Mouse (Mus musculus) forebrain, embryonic 14.5 days (tissue): ENCODE results near the gene Pdcd4. TPM values are rescaled to one million over a fixed set of nuclear protein-coding genes. Genes with fewer than 3 reads are reported as not detected.
A peak's percentile ranks its signal among the peaks of the same experiment; 100 is the strongest.

Experiments
- ATAC-seq: fragments of 200-750 bp; cut with Nextera tagmentation; 2 replicates; pipeline ENCODE4 v1.8.0; 2017; ENCODE audit warnings: mild to moderate bottlenecking, moderate library complexity
- DNase-seq: peaks from one replicate; pipeline ENCODE4 v3.0.0-alpha.2; 2015; ENCODE audit warnings: low spot score
- H3K27ac ChIP-seq: fragments of 300-500 bp; sonication (generic); 2 replicates; pipeline ENCODE4 v1.5.1; 2014; ENCODE audit warnings: low read depth, mild to moderate bottlenecking, control low read depth, low read length, moderate library complexity
- H3K27me3 ChIP-seq: fragments of 300-500 bp; sonication (generic); replicated peaks from 2 replicates; pipeline ENCODE4 v1.6.1; 2014; ENCODE audit warnings: low read length, control low read depth, mixed read lengths; ENCODE audit not compliant: control insufficient read depth, insufficient read depth
- H3K36me3 ChIP-seq: fragments of 300-500 bp; sonication (generic); 2 replicates; pipeline ENCODE4 v1.6.1; 2014; ENCODE audit warnings: low read length, control low read depth; ENCODE audit not compliant: control insufficient read depth, insufficient read depth
- H3K4me1 ChIP-seq: fragments of 300-500 bp; sonication (generic); 2 replicates; pipeline ENCODE4 v1.6.1; 2014; ENCODE audit warnings: antibody characterized with exemption, low read length, control low read depth; ENCODE audit not compliant: control insufficient read depth, insufficient read depth
- H3K4me2 ChIP-seq: fragments of 300-500 bp; sonication (generic); 2 replicates; pipeline ENCODE4 v1.6.1; 2014; ENCODE audit warnings: mild to moderate bottlenecking, control low read depth, low read length
- H3K4me3 ChIP-seq: fragments of 300-500 bp; sonication (generic); 2 replicates; pipeline ENCODE4 v1.5.1; 2014; ENCODE audit warnings: low read depth, low read length, control low read depth
- H3K9ac ChIP-seq: fragments of 300-500 bp; sonication (generic); 2 replicates; pipeline ENCODE4 v1.6.1; 2014; ENCODE audit warnings: mild to moderate bottlenecking, low read length, control low read depth, moderate library complexity
- H3K9me3 ChIP-seq: fragments of 300-500 bp; sonication (generic); replicated peaks from 2 replicates; pipeline ENCODE4 v1.6.1; 2016; ENCODE audit warnings: low read length, control low read depth, mixed read lengths; ENCODE audit not compliant: control insufficient read depth
- WGBS: fragments of 180-500 bp; shearing (Covaris S2); extraction: QIAGEN DNeasy Blood & Tissue Kit; methylation state at CpG from one replicate; pipeline ENCODE4 v1.1.7; 2014; 5-methylcytosine and 5-hydroxymethylcytosine counted together
- polyA plus RNA-seq: library from polyadenylated mRNA; unstranded; fragments of >200 nt; fragmentation: Nextera tagmentation; extraction: Ambion mirVana; gene quantifications from 2 replicates; pipeline ENCODE4 v1.2.1, GENCODE M21; 2014

Gene Pdcd4
- polyA plus RNA-seq, 1 experiment from 2014 or later, result 62.1 TPM

GRCm38 (mm10) chr19:53855781-53856180, 36.2 kb upstream of the Pdcd4 start:
- Histone ChIP-seq H3K36me3 (no peaks in the 10 kb centered on the region), H3K4me1 (peaks cover 58% of the 10 kb centered on the region), H3K9me3 (no peaks in the 10 kb centered on the region), H3K9ac (0 out of 2 replicates have a peak overlapping the region, but pooled peaks have one; percentile 14), H3K4me2 (peak overlapping the region; percentile 10; the same call in 1 of the 2 replicates), H3K27ac (peak overlapping the region; percentile 49; the same call in 1 of the 2 replicates), H3K27me3 (no peaks in the 10 kb centered on the region), H3K4me3 (no peak overlapping the region; the same call in 1 of the 2 replicates)
- 34% methylated on average over 5 of the region's 5 CpGs for WGBS
- peak; percentile 64 for DNase-seq
- ATAC-seq, result no peak

GRCm38 (mm10) chr19:53856794-53857193, 35.2 kb upstream of the Pdcd4 start:
- peaks cover 48% of the 10 kb centered on the region for H3K4me1 ChIP-seq
- 45% methylated on average over 9 of the region's 9 CpGs for WGBS

GRCm38 (mm10) chr19:53857962-53858361, 34.1 kb upstream of the Pdcd4 start:
- no peak for ATAC-seq
- Histone ChIP-seq H3K4me2 (no peak overlapping the region), H3K36me3 (no peaks in the 10 kb centered on the region), H3K9ac (no peak overlapping the region), H3K4me1 (peaks cover 37% of the 10 kb centered on the region), H3K27ac (no peak overlapping the region), H3K4me3 (no peak overlapping the region), H3K9me3 (no peaks in the 10 kb centered on the region), H3K27me3 (no peaks in the 10 kb centered on the region)
- no peak for DNase-seq
- 75% methylated on average over 6 of the region's 6 CpGs for WGBS

More at GRCm38 (mm10) chr19:53856794-53857193, 35.2 kb upstream of the Pdcd4 start:
- DNase-seq (no peak), ATAC-seq (no peak)
- Histone ChIP-seq H3K9me3 (no peaks in the 10 kb centered on the region), H3K9ac (no peak overlapping the region), H3K4me3 (no peak overlapping the region), H3K4me2 (no peak overlapping the region), H3K27me3 (no peaks in the 10 kb centered on the region), H3K27ac (no peak overlapping the region), H3K36me3 (no peaks in the 10 kb centered on the region)

GRCm38 (mm10) chr19:53859149-53859548, 32.9 kb upstream of the Pdcd4 start:
- Histone ChIP-seq H3K4me2 (no peak overlapping the region), H3K36me3 (0 out of 2 replicates have a peak, but pooled peaks cover 5% of the 10 kb centered on the region), H3K4me1 (peaks cover 27% of the 10 kb centered on the region), H3K9me3 (no peaks in the 10 kb centered on the region), H3K4me3 (no peak overlapping the region), H3K27me3 (no peaks in the 10 kb centered on the region), H3K9ac (no peak overlapping the region), H3K27ac (no peak overlapping the region)
- ATAC-seq (no peak), DNase-seq (no peak)
- 30% methylated on average over 9 of the region's 9 CpGs for WGBS

- 0 out of 2 replicates have a peak, but pooled peaks cover 5% of the 10 kb centered on the region for H3K36me3 ChIP-seq
- no peak overlapping the region for H3K4me2 ChIP-seq
- H3K9ac ChIP-seq, result no peak overlapping the region
- ATAC-seq (no peak), DNase-seq (no peak)
- H3K4me1 ChIP-seq, result peaks cover 25% of the 10 kb centered on the region
- H3K27me3 ChIP-seq, result no peaks in the 10 kb centered on the region
- H3K27ac ChIP-seq, result no peak overlapping the region
- H3K9me3 ChIP-seq, result no peaks in the 10 kb centered on the region
- H3K4me3 ChIP-seq, result no peak overlapping the region
- 58% methylated on average over 7 of the region's 7 CpGs for WGBS
Observed at GRCm38 (mm10) chr19:53859593-53859992, 32.4 kb upstream of the Pdcd4 start.

GRCm38 (mm10) chr19:53861346-53861745, 30.7 kb upstream of the Pdcd4 start:
- Histone ChIP-seq H3K4me2 (no peak overlapping the region), H3K4me1 (peaks cover 13% of the 10 kb centered on the region), H3K9ac (no peak overlapping the region), H3K36me3 (0 out of 2 replicates have a peak, but pooled peaks cover 5% of the 10 kb centered on the region), H3K4me3 (no peak overlapping the region), H3K27me3 (no peaks in the 10 kb centered on the region), H3K27ac (no peak overlapping the region), H3K9me3 (no peaks in the 10 kb centered on the region)
- ATAC-seq (no peak), DNase-seq (no peak)
- WGBS, result 87% methylated on average over 7 of the region's 7 CpGs

- Histone ChIP-seq H3K27me3 (no peaks in the 10 kb centered on the region), H3K9me3 (no peaks in the 10 kb centered on the region), H3K4me2 (no peak overlapping the region), H3K36me3 (0 out of 2 replicates have a peak, but pooled peaks cover 5% of the 10 kb centered on the region), H3K27ac (no peak overlapping the region), H3K4me1 (peaks cover under 1% of the 10 kb centered on the region; the same call in 1 of the 2 replicates), H3K9ac (no peak overlapping the region), H3K4me3 (no peak overlapping the region)
- DNase-seq (no peak), ATAC-seq (no peak)
- WGBS, result 73% methylated on average over 8 of the region's 8 CpGs
Observed at GRCm38 (mm10) chr19:53862573-53863246, 29.3 kb upstream of the Pdcd4 start.

GRCm38 (mm10) chr19:53867238-53867637, 24.8 kb upstream of the Pdcd4 start:
- Histone ChIP-seq H3K4me3 (no peak overlapping the region), H3K9ac (no peak overlapping the region), H3K4me2 (no peak overlapping the region), H3K27ac (no peak overlapping the region), H3K27me3 (no peaks in the 10 kb centered on the region), H3K36me3 (0 out of 2 replicates have a peak, but pooled peaks cover 5% of the 10 kb centered on the region), H3K9me3 (no peaks in the 10 kb centered on the region), H3K4me1 (no peaks in the 10 kb centered on the region)
- ATAC-seq (no peak), DNase-seq (no peak)

GRCm38 (mm10) chr19:53868125-53868524, 23.9 kb upstream of the Pdcd4 start:
- DNase-seq (no peak), ATAC-seq (no peak)
- no peaks in the 10 kb centered on the region for H3K27me3 ChIP-seq
- 92% methylated on average over 6 of the region's 6 CpGs for WGBS
- no peak overlapping the region for H3K4me2 ChIP-seq
- H3K4me3 ChIP-seq, result no peak overlapping the region
- H3K9ac ChIP-seq, result no peak overlapping the region
- no peaks in the 10 kb centered on the region for H3K9me3 ChIP-seq
- H3K27ac ChIP-seq, result no peak overlapping the region
- H3K4me1 ChIP-seq, result no peaks in the 10 kb centered on the region
- 0 out of 2 replicates have a peak, but pooled peaks cover 5% of the 10 kb centered on the region for H3K36me3 ChIP-seq
